Mouse (Mus musculus) right cerebral cortex, postnatal 10 days (tissue): Measurements from ENCODE around the gene Sbno2.

ENCODE experiments used
- DNase-seq, 2 experiments: peaks; one replicate each; pipeline ENCODE4 v3.0.0; 2021; ENCODE audit warnings: low spot score in 2 of 2

Sbno2 gene

GRCm38 (mm10) chr10:80105460-80105859 is at the start of gene Sbno2:
Sbno2 (minus strand) TSS chr10:80105571.
- DNase-seq: no peak

DNA sequence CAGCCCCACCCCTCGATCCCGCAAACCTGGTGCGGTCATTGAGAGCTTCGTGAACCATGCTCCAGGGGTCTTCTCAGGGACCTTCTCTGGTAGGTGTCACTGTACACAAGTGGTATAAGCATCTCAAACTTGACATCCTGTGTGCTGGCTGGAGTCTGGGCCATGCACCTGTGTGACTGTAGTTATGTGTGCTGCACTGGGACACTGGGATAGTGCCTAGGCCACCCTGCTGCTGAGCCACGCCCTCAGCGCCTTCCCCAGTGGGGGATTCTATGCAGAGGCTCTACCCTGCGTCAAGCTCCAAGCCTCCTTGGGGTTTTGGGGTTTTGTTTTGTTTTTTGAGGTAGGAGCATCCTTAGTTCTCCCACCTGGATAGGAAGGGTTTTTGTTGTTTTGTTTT is 49.0 kb upstream of the Sbno2 start:
- DNase-seq: no peak

- peak in 1 of 2 experiments; percentile 51 for DNase-seq
These were observed 48.3 kb upstream of the Sbno2 start for GRCm38 (mm10) chr10:80153713-80154112.

DNA sequence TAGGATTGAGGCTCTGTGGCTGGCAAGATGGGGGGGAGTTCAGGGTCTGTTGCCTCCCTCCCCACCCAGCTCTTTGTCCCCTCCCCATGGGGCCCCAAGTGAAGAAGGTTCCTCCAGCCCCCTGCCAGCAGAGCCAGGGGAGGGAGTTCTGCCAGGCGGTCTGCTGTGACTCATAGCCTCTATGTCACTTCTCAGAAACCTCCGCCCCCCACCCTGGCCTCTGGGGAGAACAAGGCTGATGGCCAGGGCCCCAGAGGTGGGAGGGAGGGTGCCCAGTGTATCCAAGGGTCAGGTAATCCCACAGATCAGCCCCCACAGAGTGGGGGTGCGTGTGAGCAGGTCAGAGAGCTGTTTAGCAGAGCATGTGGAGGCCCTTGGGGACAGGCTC is 47.5 kb upstream of the Sbno2 start:
- DNase-seq: no peak

- no peak for DNase-seq
These were observed 46.9 kb upstream of the Sbno2 start for GRCm38 (mm10) chr10:80152071-80152872.

GRCm38 (mm10) chr10:80151211-80152034 is 46.1 kb upstream of the Sbno2 start:
- peak; percentile 86 to 87 for DNase-seq

GRCm38 (mm10) chr10:80150226-80151210 is 45.1 kb upstream of the Sbno2 start:
- peak; percentile 79 to 83 for DNase-seq

- peak; percentile 99 to 100 for DNase-seq
These were observed 44.2 kb upstream of the Sbno2 start for GRCm38 (mm10) chr10:80149291-80150225.

- peak; percentile 96 for DNase-seq
These were observed 43.4 kb upstream of the Sbno2 start for GRCm38 (mm10) chr10:80148610-80149290.

DNA sequence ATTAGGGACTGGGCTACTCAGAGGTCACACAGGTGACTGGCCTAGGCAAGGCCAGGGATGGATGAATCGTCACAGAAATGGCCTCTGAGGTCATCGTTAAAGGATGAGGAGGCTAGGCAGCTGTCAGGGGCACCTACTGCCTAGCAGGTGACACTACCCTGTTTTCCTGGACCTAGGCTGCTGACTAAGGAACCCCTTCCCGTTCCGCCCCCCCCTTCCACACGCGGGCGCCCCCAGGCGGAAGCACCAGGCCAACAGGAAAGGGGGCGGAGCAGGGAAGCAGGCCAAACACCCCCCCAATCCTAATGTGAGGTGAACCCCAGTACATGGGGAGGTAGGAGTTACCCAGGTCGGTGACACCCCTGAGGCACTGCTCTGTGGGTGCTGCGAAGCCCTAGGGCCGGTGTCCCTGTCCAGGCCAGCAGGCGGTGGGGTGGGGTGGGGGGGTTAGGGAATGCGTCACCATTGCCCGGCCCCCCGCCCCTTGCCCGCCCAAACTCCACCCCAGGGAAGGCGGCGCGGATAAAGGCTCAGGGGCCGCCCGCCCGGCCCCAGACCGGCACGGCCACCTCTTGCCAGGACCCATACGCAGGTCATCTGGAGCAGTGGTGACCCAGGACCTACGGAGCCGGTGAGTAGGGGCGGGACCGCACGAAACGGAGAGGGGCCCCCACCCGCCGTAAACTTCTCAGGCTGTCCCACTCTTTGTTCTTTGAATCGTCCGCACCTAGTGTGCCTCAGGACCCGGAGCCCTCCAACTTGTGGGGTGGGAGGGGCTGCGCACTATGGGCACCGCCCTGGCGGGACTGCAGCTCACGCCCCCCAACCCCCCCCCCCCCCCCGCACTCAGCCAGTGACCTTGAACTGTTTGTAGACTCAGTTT is 42.6 kb upstream of the Sbno2 start, which contains the start of gene Midn:
Gene Midn (plus strand): TSS at position 554 of the 883 bp plus-strand sequence.
- DNase-seq: peak; percentile 82 to 83

DNA sequence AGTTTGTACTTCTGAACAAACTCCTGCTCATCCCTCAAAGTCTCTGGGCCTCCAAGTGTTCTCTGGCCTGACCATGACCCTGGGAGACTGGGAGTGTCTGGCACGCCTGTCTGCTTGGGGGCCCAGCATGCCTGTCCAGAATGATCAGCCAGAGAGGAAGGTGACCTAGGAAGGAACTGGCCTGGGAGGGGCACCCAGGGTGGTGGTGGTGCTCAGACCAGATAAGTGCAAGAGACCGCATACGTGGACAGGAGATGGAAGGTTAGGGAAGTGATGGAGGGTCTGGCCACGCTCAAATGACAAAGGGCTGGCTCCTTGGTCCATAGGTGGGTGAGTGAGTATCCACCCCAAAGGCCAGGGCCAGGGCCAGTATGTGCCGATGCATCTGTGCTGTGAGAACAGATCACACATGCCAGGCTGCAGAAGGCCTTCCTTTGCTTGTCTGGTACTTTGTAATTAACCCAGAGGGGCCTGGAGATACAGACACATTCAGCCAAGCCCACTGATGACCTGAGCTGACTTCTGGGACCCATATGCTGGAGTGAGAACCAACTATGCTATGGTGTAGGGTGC is 41.9 kb upstream of the Sbno2 start:
- DNase-seq: peak in 1 of 2 experiments; percentile 50

DNA sequence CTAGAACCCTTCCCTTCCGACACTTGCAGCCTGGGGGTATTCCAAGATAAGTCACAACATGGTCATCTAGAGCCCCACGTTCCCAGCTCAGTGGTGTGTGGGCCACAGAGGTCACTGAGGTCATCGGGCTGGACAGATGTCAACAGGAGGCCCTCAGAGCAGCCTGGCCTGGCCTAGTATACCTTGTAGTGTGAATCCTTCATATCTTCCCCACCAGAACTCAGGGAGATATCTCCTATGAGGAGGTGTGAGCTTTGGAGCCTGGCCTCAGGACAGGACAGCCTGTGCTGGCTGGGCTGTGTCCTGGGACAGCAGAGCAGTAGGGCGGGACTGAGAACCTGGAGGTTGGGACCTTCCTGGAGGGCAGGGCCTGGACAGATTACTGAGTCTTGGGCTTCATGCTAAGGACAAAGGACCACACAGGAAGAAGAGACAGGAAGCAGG is 41.2 kb upstream of the Sbno2 start:
- peak in 1 of 2 experiments; percentile 52 for DNase-seq

DNA sequence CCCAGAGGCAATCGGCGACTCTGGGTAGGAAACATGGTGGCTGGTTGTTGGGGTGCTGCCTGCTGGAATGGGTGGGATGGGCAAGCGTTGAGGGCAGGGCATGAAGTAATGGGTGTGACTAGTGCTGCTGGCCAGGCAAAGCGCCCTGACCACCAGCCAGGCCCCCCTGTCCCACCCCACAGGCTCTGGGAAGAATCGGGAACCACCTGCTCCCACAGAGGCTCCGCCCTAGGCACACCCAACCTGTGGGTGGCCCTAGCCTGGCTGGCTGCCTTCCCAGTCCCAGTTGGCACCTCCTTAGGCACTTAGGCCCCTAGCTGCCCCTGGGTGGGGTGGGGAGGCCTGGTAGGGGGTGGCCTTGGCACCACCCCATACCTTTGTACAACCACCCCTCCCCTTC is 40.5 kb upstream of the Sbno2 start:
- DNase-seq: no peak

DNA sequence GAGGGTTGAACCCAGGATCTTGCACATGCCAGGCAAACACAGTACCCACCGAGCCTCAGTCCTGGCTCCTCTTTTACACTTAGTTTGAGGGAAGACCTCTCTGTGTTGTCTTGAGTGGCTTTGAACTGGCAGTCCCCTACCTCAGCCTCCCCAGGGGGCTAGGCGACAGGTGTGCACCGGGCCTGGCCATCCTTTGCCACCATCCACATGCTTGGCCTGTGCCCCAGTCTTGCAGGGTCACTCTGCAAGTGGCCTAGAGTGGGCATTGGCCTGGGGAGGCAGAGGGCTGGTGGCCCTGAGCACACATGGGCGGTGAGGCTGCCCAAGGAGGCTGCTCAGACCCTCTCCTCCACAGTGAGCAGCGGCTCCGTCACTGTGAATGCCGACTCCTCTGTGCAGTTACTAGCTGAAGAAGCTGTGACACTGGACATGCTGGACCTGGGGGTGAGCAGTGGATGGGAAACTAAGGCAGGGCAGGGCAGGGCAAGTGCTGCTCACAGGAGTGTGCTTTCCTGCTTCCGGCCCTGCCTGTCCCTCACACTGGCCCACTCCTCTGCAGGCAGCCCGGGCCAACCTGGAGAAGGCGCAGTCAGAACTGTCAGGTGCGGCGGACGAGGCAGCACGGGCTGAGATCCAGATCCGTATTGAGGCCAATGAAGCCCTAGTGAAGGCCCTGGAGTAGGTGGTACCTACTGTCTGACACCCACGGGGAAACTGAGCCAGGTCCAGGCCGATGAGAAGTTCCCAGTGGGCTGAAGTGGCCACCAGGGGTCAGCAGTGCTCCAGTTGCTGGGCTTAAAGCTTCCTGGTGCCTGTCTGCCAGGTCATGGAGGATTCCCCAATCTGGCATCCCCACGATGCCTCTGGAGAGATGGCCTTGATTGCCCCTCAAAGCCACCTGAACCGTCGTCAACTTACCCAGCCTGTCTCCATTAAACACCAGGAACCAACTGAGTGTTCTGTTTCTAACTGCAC is 39.8 kb upstream of the Sbno2 start:
- DNase-seq: peak; percentile 80 to 82

GRCm38 (mm10) chr10:80144159-80144558 is 38.8 kb upstream of the Sbno2 start:
- peak in 1 of 2 experiments; percentile 25 for DNase-seq

DNA sequence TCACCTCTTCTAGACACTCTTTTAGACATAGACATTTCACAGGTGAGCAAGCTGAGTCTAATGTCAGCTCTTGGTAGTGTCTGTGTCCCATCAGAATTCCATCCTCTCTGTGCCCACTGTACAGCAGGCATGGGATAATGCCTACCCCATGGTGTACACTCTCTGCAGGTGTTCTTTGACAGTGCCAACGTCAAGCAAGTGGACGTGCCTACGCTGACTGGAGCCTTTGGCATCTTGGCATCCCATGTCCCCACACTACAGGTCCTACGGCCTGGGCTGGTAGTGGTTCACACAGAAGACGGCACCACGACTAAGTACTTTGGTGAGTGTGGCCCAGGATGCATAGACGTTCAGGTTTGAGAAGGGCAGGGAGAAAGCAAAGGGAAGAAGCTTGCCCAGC is 38.3 kb upstream of the Sbno2 start:
- no peak for DNase-seq

- no peak for DNase-seq
These were observed 37.2 kb upstream of the Sbno2 start for GRCm38 (mm10) chr10:80142530-80142925.
